Mouse (Mus musculus): ENCODE results near the gene Nap1l4.

Gene Nap1l4

GRCm38 (mm10) chr7:143519333-143519732 lies 29.6 kb downstream of the Nap1l4 start:
- no peak for DNase-seq (ENCODE audit: extremely low spot score)

- no peak for DNase-seq (ENCODE audit: extremely low spot score)
Measured at GRCm38 (mm10) chr7:143514416-143514768, 34.5 kb downstream of the Nap1l4 start.

- no peak for DNase-seq (ENCODE audit: extremely low spot score)
Measured at GRCm38 (mm10) chr7:143513763-143514415, 35.0 kb downstream of the Nap1l4 start.

- DNase-seq (ENCODE audit: extremely low spot score), result no peak
Measured at GRCm38 (mm10) chr7:143511335-143511712, 37.6 kb downstream of the Nap1l4 start.

GRCm38 (mm10) chr7:143510593-143511334 lies 38.1 kb downstream of the Nap1l4 start:
- DNase-seq (ENCODE audit: extremely low spot score), result no peak

GRCm38 (mm10) chr7:143509566-143509965 lies 39.3 kb downstream of the Nap1l4 start:
- no peak for DNase-seq (ENCODE audit: extremely low spot score)

GRCm38 (mm10) chr7:143506675-143507074 lies 42.2 kb downstream of the Nap1l4 start:
- DNase-seq (ENCODE audit: extremely low spot score), result peak; percentile 39

GRCm38 (mm10) chr7:143506271-143506670 lies 42.6 kb downstream of the Nap1l4 start:
- DNase-seq (ENCODE audit: extremely low spot score), result no peak

- peak; percentile 70 for DNase-seq (ENCODE audit: extremely low spot score)
Measured at GRCm38 (mm10) chr7:143505823-143506222, 43.1 kb downstream of the Nap1l4 start.

GRCm38 (mm10) chr7:143505411-143505810 lies 43.5 kb downstream of the Nap1l4 start:
- no peak for DNase-seq (ENCODE audit: extremely low spot score)

GRCm38 (mm10) chr7:143503926-143504325 lies 45.0 kb downstream of the Nap1l4 start:
- no peak for DNase-seq (ENCODE audit: extremely low spot score)

- peak; percentile 57 for DNase-seq (ENCODE audit: extremely low spot score)
Measured at GRCm38 (mm10) chr7:143502418-143503200, 46.3 kb downstream of the Nap1l4 start, which contains the start of gene Phlda2. Gene Phlda2, minus strand, starts transcription at chr7:143503150.

GRCm38 (mm10) chr7:143501643-143502417 lies 47.1 kb downstream of the Nap1l4 start:
- peak; percentile 51 for DNase-seq (ENCODE audit: extremely low spot score)

GRCm38 (mm10) chr7:143500912-143501311 lies 48.0 kb downstream of the Nap1l4 start:
- no peak for DNase-seq (ENCODE audit: extremely low spot score)

- no peak for DNase-seq (ENCODE audit: extremely low spot score)
Measured at GRCm38 (mm10) chr7:143498584-143498983, 50.3 kb downstream of the Nap1l4 start.

- DNase-seq (ENCODE audit: extremely low spot score), result no peak
Measured at GRCm38 (mm10) chr7:143495104-143495961, 53.6 kb downstream of the Nap1l4 start.

- no peak for DNase-seq (ENCODE audit: extremely low spot score)
Measured at GRCm38 (mm10) chr7:143493616-143494126, 55.2 kb downstream of the Nap1l4 start.

GRCm38 (mm10) chr7:143489735-143490134 lies 59.2 kb downstream of the Nap1l4 start:
- DNase-seq (ENCODE audit: extremely low spot score), result no peak

GRCm38 (mm10) chr7:143482541-143482940 lies 66.4 kb downstream of the Nap1l4 start:
- no peak for DNase-seq (ENCODE audit: extremely low spot score)

GRCm38 (mm10) chr7:143481806-143482387 lies 67.0 kb downstream of the Nap1l4 start:
- no peak for DNase-seq (ENCODE audit: extremely low spot score)

Data from embryo, embryonic 9.5 days (tissue).